Mouse (Mus musculus) heart, adult 2 months (tissue): Measurements from ENCODE around the gene Ly6g6e.

Experiments
- CTCF ChIP-seq: fragments of 200-600 bp; IDR thresholded peaks from 2 replicates; pipeline ENCODE4 v1.8.1; 2022; ENCODE audit warnings: antibody characterized with exemption, mild to moderate bottlenecking, moderate library complexity
- EP300 ChIP-seq: fragments of 200-500 bp; IDR thresholded peaks from 2 replicates; pipeline ENCODE4 v1.6.1; 2011; ENCODE audit warnings: low read depth, low read length, control low read depth; ENCODE audit not compliant: insufficient read depth

GRCm38 (mm10) chr17:35097164-35097655, 20.5 kb downstream of the Ly6g6e start:
- TF ChIP-seq CTCF (peak; percentile 39), EP300 (no peak)
